ENCODE assay signal across 8 mouse cellular contexts in genomic region chr7:121981307-121981871, GRCm38 (mm10). TPM values are rescaled to one million over a fixed set of nuclear protein-coding genes. Genes with fewer than 3 reads are reported as not detected.
A peak's percentile ranks its signal among the peaks of the same experiment; 100 is the strongest.
DNase-seq lines count a peak whose midpoint lies in the region; ATAC-seq lines count a peak whose summit lies in the region.

Gene Cog7, minus strand, starts transcription at chr7:121981711.

- DNase-seq in NIH3T3 (ENCODE audit: low read depth): peak; percentile 94
- peak; percentile 97 to 98 for DNase-seq in cerebellum, postnatal 10 days
- peak; percentile 87 to 89 for DNase-seq in frontal cortex, postnatal 10 days (ENCODE audit: low spot score in 2 of 2)
- DNase-seq in layer of hippocampus, postnatal 14 days (ENCODE audit: low spot score in 2 of 2): peak; percentile 90 to 94
- peak; percentile 95 for DNase-seq in lung, postnatal 14 days
- peak; percentile 85 for DNase-seq in retina, adult 2 months (ENCODE audit: low read depth, low spot score)
- peak; percentile 93 for DNase-seq in thymus, postnatal 36 days

- peak within 1 kb of the TSS; percentile 73 for H3K4me3 ChIP-seq in hindbrain, embryonic 12.5 days

- 1% methylated on average over 55 of the region's 55 CpGs for WGBS in hindbrain, embryonic 12.5 days

- H3K9ac ChIP-seq in hindbrain, embryonic 12.5 days: peak within 1 kb of the TSS; percentile 79

- no peaks in the 10 kb centered on the region for H3K27me3 ChIP-seq in hindbrain, embryonic 12.5 days

- ATAC-seq in hindbrain, embryonic 12.5 days (ENCODE audit: low FRiP score): peak; percentile 88

- peaks cover 7% of the 10 kb centered on the region; the same call in 1 of the 2 replicates for H3K4me1 ChIP-seq in hindbrain, embryonic 12.5 days

- no peaks in the 10 kb centered on the region for H3K9me3 ChIP-seq in hindbrain, embryonic 12.5 days (replicated peaks)

- H3K36me3 ChIP-seq in hindbrain, embryonic 12.5 days: peaks cover 8% of the 10 kb centered on the region

- H3K4me2 ChIP-seq in hindbrain, embryonic 12.5 days (replicated peaks): peak within 1 kb of the TSS; percentile 64

- H3K27ac ChIP-seq in hindbrain, embryonic 12.5 days: no peak within 1 kb of the TSS

RNA-seq across cellular contexts. Expression of gene Cog7, which starts in this region (rescaled TPM):
- polyA plus RNA-seq in hindbrain, embryonic 12.5 days (2016; fragmentation: Nextera tagmentation; extraction: Ambion mirVana): 21.1 and 22.4 TPM in 2 replicates
- 10 to 100 TPM; 32.7 to 33.9 TPM for total RNA-seq in layer of hippocampus, postnatal 14 days (2021)
